Mouse (Mus musculus): ENCODE results near the gene Cabp1.
A peak's percentile ranks its signal among the peaks of the same experiment; 100 is the strongest.

The Cabp1 gene

GRCm38 (mm10) chr5:115127421-115128179 lies 66.6 kb downstream of the Cabp1 start:
- no peak for DNase-seq (ENCODE audit: low spot score in 2 of 2)

GRCm38 (mm10) chr5:115126578-115127312 lies 67.4 kb downstream of the Cabp1 start:
- no peak for DNase-seq (ENCODE audit: low spot score in 2 of 2)

- peak; percentile 72 to 88 for DNase-seq (ENCODE audit: low spot score in 2 of 2)
Observed at GRCm38 (mm10) chr5:115125211-115125871, 68.8 kb downstream of the Cabp1 start.

- DNase-seq (ENCODE audit: low spot score in 2 of 2), result no peak
Observed at GRCm38 (mm10) chr5:115124690-115125089, 69.5 kb downstream of the Cabp1 start.

GRCm38 (mm10) chr5:115120978-115121377 lies 73.2 kb downstream of the Cabp1 start:
- no peak for DNase-seq (ENCODE audit: low spot score in 2 of 2)

GRCm38 (mm10) chr5:115118961-115119570 lies 75.1 kb downstream of the Cabp1 start, which contains the start of gene Acads:
Gene Acads (minus strand): TSS chr5:115119346.
- peak in 1 of 2 experiments; percentile 71 for DNase-seq (ENCODE audit: low spot score in 2 of 2)

Measured in cerebellum, postnatal 4 days (tissue).